Mouse (Mus musculus) midbrain, embryonic 13.5 days (tissue): ENCODE measurements around the gene Golm1. TPM values are rescaled to one million over a fixed set of nuclear protein-coding genes. Genes with fewer than 3 reads are reported as not detected.
A peak's percentile ranks its signal among the peaks of the same experiment; 100 is the strongest.

Experiments
- ATAC-seq: fragments of 200-750 bp; cut with Nextera tagmentation; 2 replicates; pipeline ENCODE4 v1.8.0; 2017; ENCODE audit warnings: mild to moderate bottlenecking, moderate TSS enrichment, moderate library complexity
- H3K27ac ChIP-seq: fragments of 300-500 bp; sonication (generic); 2 replicates; pipeline ENCODE4 v1.5.1; 2015; ENCODE audit warnings: inconsistent platforms, mild to moderate bottlenecking, moderate library complexity
- H3K27me3 ChIP-seq: fragments of 300-500 bp; sonication (generic); 2 replicates; pipeline ENCODE4 v1.6.1; 2015; ENCODE audit warnings: mild to moderate bottlenecking, inconsistent platforms
- H3K36me3 ChIP-seq: fragments of 300-500 bp; sonication (generic); 2 replicates; pipeline ENCODE4 v1.6.1; 2015; ENCODE audit warnings: mild to moderate bottlenecking, inconsistent platforms
- H3K4me1 ChIP-seq: fragments of 300-500 bp; sonication (generic); replicated peaks from 2 replicates; pipeline ENCODE4 v1.6.1; 2015; ENCODE audit warnings: inconsistent platforms
- H3K4me2 ChIP-seq: fragments of 300-500 bp; sonication (generic); replicated peaks from 2 replicates; pipeline ENCODE4 v1.6.1; 2015; ENCODE audit warnings: moderate library complexity, mild to moderate bottlenecking, inconsistent platforms
- H3K4me3 ChIP-seq: fragments of 300-500 bp; sonication (generic); replicated peaks from 2 replicates; pipeline ENCODE4 v1.5.1; 2015; ENCODE audit warnings: mild to moderate bottlenecking, inconsistent platforms
- H3K9ac ChIP-seq: fragments of 300-500 bp; sonication (generic); replicated peaks from 2 replicates; pipeline ENCODE4 v1.6.1; 2015; ENCODE audit warnings: mild to moderate bottlenecking, inconsistent platforms
- H3K9me3 ChIP-seq: fragments of 300-500 bp; sonication (generic); 2 replicates; pipeline ENCODE4 v1.6.1; 2016; ENCODE audit warnings: mild to moderate bottlenecking, inconsistent platforms
- WGBS: fragments of 180-500 bp; shearing (Covaris S2); methylation state at CpG from one replicate; pipeline ENCODE4 v1.1.7; 2015; 5-methylcytosine and 5-hydroxymethylcytosine counted together
- polyA plus RNA-seq: library from polyadenylated mRNA; unstranded; fragments of >200 nt; fragmentation: Nextera tagmentation; extraction: Ambion mirVana; gene quantifications from 2 replicates; pipeline ENCODE4 v1.2.1, GENCODE M21; 2015

Gene Golm1
- polyA plus RNA-seq, 1 experiment from 2014 or later = 76.2 TPM

DNA sequence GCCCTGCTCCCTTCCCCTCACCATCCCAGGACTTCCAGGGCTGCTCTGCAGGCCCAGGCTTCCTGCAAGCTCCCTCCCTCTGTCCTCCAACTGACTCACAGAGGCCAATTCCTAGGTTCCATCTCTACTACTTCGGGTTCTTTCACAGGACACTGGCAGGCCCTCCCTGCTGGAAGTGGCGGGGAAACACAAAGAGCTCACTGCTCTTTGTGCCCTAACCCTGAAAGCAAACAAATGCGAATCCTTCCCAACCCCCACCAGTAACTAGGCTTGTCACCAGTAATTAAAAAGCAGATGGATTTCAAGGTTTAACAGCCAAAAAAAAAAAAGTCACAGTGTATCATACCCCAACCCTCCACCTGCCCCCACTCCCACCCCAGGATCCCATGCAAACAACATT is 1.4 kb downstream of the Golm1 start:
- no peaks in the 10 kb centered on the region for H3K27me3 ChIP-seq
- peak overlapping the region; percentile 75 for H3K4me2 ChIP-seq
- peaks cover 33% of the 10 kb centered on the region for H3K4me1 ChIP-seq
- H3K4me3 ChIP-seq = peak overlapping the region; percentile 70
- H3K27ac ChIP-seq = peak overlapping the region; percentile 90
- H3K9ac ChIP-seq = peak overlapping the region; percentile 85
- 0 out of 2 replicates have a peak, but pooled peaks have one; percentile 32 for ATAC-seq
- WGBS = 0% methylated on average over 3 of the region's 3 CpGs
- H3K9me3 ChIP-seq = no peaks in the 10 kb centered on the region
- H3K36me3 ChIP-seq = no peaks in the 10 kb centered on the region

- H3K9me3 ChIP-seq = no peaks in the 10 kb centered on the region
- H3K4me1 ChIP-seq = peaks cover 33% of the 10 kb centered on the region
- H3K4me2 ChIP-seq = peak overlapping the region; percentile 75
- H3K9ac ChIP-seq = peak overlapping the region; percentile 85
- H3K36me3 ChIP-seq = no peaks in the 10 kb centered on the region
- 13% methylated on average over 7 of the region's 7 CpGs for WGBS
- no peak for ATAC-seq
- peak overlapping the region; percentile 70 for H3K4me3 ChIP-seq
- no peaks in the 10 kb centered on the region for H3K27me3 ChIP-seq
- peak overlapping the region; percentile 90 for H3K27ac ChIP-seq
These were observed 2.0 kb downstream of the Golm1 start for GRCm38 (mm10) chr13:59673597-59673996.

- 69% methylated on average over 6 of the region's 6 CpGs for whole genome bisulfite sequencing
- H3K27me3 ChIP-seq = no peaks in the 10 kb centered on the region
- no peak overlapping the region for H3K4me3 ChIP-seq
- H3K9ac ChIP-seq = peak overlapping the region; percentile 10; the same call in 1 of the 2 replicates
- no peak for ATAC-seq
- H3K9me3 ChIP-seq = no peaks in the 10 kb centered on the region
- peak overlapping the region; percentile 23; the same call in 1 of the 2 replicates for H3K4me2 ChIP-seq
- H3K36me3 ChIP-seq = 0 out of 2 replicates have a peak, but pooled peaks cover under 1% of the 10 kb centered on the region
- peaks cover 37% of the 10 kb centered on the region for H3K4me1 ChIP-seq
- H3K27ac ChIP-seq = peak overlapping the region; percentile 65
These were observed 3.4 kb downstream of the Golm1 start for GRCm38 (mm10) chr13:59672248-59672647.

DNA sequence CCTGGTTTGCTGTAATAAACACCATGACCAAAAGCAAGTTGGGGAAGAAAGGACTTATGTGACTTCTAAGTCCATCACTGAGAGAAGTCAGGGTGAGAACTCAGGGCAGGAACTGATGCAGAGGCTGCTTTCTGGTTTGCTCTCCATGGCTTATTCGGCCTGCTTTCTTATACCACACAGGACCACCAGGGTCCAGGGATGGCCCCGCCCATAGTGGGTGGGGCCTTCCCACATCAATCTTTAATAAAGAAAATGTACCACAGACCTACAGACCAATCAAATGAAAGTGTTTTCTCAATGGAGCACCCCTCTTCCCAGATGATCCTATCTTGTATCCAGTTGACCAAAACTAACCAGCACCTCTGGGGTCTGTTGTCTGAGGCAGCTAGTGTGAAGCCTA is 4.1 kb downstream of the Golm1 start:
- Histone ChIP-seq H3K27ac (0 out of 2 replicates have a peak overlapping the region, but pooled peaks have one; percentile 8), H3K4me3 (no peak overlapping the region), H3K36me3 (0 out of 2 replicates have a peak, but pooled peaks cover 6% of the 10 kb centered on the region), H3K27me3 (no peaks in the 10 kb centered on the region), H3K9ac (no peak overlapping the region), H3K4me1 (peaks cover 37% of the 10 kb centered on the region), H3K9me3 (no peaks in the 10 kb centered on the region), H3K4me2 (peak overlapping the region; percentile 6; the same call in 1 of the 2 replicates)
- no peak for ATAC-seq
- WGBS = 42% methylated on average over 2 of the region's 2 CpGs

DNA sequence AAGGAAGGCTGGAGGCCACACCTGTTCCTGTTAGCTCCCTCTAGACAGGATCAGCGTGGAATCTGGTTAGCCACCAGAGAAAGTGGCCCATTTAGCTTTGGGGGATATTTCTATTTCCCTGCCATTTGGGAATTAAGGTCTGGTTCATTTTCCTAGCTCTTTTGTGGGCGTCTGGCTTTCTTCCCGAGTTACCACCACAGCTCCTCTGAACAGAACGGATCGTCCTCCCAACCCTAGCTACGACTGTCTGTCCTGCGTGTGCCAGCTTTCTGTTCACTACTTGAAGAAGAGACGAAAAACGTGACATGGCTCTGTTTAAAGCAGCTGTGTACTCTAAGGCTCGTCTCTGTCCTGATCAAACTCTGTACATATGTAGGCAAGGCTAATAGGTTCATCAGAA is 5.7 kb downstream of the Golm1 start:
- peaks cover 37% of the 10 kb centered on the region for H3K4me1 ChIP-seq
- H3K4me3 ChIP-seq = no peak overlapping the region
- H3K27me3 ChIP-seq = no peaks in the 10 kb centered on the region
- H3K9me3 ChIP-seq = no peaks in the 10 kb centered on the region
- no peak for ATAC-seq
- H3K27ac ChIP-seq = no peak overlapping the region
- H3K36me3 ChIP-seq = peaks cover 19% of the 10 kb centered on the region
- no peak overlapping the region for H3K4me2 ChIP-seq
- no peak overlapping the region for H3K9ac ChIP-seq
- WGBS = 86% methylated on average over 10 of the region's 10 CpGs

DNA sequence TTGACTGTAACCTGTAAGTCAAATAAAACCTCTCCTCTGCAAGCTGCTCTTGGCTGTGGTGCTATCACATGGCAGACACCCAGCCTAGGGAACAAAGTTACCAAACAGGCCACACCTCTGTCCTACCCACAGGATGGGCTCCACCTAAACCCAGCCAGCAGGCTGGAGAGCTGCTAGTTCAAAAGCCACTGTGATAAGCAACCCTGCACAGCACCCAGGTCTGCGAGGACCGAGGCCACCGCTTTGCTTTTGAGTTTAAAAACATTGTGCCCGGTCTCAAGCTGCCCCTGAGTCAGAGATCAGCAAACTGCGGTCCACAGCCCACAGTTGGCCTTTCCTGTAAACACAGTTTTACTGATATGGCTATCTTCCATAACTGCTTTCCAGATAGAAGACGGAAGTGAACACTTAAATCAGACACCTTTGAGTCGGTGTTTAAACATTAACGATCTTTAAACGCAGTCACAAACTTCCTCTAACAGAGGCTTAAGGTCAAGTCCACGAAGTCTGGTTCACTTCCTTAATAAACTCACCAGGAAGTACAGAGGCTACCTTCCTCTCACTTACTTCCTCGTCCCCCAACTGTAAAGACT is 7.0 kb downstream of the Golm1 start:
- H3K9ac ChIP-seq = no peak overlapping the region
- no peaks in the 10 kb centered on the region for H3K27me3 ChIP-seq
- peaks cover 27% of the 10 kb centered on the region for H3K4me1 ChIP-seq
- H3K9me3 ChIP-seq = no peaks in the 10 kb centered on the region
- H3K36me3 ChIP-seq = peaks cover 33% of the 10 kb centered on the region
- ATAC-seq = no peak
- no peak overlapping the region for H3K27ac ChIP-seq
- no peak overlapping the region for H3K4me3 ChIP-seq
- no peak overlapping the region for H3K4me2 ChIP-seq
- WGBS = 87% methylated on average over 11 of the region's 11 CpGs

DNA sequence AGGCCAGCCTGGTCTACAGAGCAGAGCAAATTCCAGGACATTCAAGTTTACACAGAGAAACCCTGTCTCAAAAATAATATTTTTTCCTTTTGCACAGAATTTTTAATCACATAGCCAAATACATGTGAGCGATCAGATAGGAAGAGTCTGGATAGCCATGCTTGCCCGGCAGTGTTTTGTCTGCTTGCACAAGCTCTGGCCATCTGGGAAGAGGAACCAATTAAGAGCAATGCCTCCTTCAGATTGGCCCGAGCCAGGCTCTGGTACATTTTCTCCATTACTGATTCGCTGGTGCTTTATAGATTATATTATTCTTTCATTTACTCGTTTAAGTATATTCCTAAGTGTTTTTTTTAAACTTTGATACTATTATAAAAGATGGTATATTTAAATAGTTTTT is 7.8 kb downstream of the Golm1 start:
- Histone ChIP-seq H3K27me3 (no peaks in the 10 kb centered on the region), H3K36me3 (peaks cover 40% of the 10 kb centered on the region), H3K9ac (no peak overlapping the region), H3K4me1 (peaks cover 21% of the 10 kb centered on the region), H3K9me3 (no peaks in the 10 kb centered on the region), H3K27ac (no peak overlapping the region), H3K4me3 (no peak overlapping the region), H3K4me2 (no peak overlapping the region)
- WGBS = 87% methylated on average over 5 of the region's 5 CpGs
- no peak for ATAC-seq

DNA sequence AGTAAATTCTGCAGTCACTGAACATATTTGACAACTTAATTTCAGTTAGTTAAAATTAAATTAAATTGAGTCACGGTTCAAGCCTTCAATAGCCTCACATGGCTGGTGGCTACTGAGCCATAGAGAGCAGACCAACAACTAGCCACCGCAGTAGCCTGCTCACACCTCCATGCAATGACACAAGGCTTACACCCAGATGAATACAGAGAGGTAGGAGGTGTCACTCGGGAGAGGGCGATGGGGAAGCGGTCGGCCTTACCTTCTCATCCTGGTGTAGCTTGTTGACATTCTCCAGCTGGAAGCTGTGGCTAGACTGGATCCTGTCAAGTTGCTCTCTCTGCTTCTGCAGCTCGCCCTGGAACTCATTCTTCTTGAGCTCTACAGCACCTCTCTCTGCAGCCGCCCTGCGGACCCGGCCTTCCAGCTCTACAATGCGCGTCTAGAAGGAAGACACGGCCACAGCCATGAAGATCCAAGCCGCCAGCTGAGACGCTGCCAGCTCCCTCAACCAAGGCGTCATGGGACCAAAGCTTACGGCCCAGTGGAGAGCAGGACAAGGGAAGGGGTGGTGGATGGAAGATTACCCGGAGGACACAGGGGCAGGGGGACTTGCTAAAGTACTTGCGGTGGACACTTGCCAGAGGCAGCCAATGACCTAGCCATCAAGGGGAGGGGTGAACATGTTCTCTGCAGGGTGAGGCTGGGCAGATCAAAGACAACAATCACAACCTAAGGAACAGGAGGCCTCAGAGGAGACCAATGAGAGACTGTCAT is 11.5 kb downstream of the Golm1 start:
- no peak overlapping the region for H3K4me3 ChIP-seq
- peaks cover 3% of the 10 kb centered on the region; the same call in 1 of the 2 replicates for H3K4me1 ChIP-seq
- H3K9me3 ChIP-seq = no peaks in the 10 kb centered on the region
- H3K9ac ChIP-seq = no peak overlapping the region
- no peak overlapping the region for H3K27ac ChIP-seq
- peaks cover 71% of the 10 kb centered on the region for H3K36me3 ChIP-seq
- no peaks in the 10 kb centered on the region for H3K27me3 ChIP-seq
- 93% methylated on average over 19 of the region's 19 CpGs for WGBS
- no peak for ATAC-seq
- H3K4me2 ChIP-seq = no peak overlapping the region

DNA sequence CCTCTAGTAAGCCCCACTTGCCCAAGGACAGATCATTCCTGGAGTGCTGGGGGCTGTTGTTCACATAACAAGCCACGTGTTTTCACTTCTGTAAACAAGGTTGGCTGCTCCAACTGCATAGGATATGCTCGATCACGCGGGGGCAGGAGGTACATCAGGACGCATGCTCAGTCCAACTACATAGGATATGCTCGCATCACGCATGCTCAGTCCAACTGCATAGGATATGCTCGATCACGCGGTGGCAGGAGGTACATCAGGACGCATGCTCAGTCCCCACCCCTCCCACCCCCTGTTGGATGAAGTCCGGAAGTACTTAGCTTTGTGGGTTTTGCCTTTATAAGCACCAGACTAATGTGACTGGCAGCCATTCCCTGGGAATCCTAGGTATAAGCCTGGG is 13.6 kb downstream of the Golm1 start:
- Histone ChIP-seq H3K36me3 (peaks cover 84% of the 10 kb centered on the region), H3K9ac (no peak overlapping the region), H3K4me2 (no peak overlapping the region), H3K27ac (no peak overlapping the region), H3K27me3 (no peaks in the 10 kb centered on the region), H3K9me3 (0 out of 2 replicates have a peak, but pooled peaks cover 4% of the 10 kb centered on the region), H3K4me1 (peaks cover 10% of the 10 kb centered on the region), H3K4me3 (no peak overlapping the region)
- WGBS = 97% methylated on average over 12 of the region's 12 CpGs
- no peak for ATAC-seq

GRCm38 (mm10) chr13:59661387-59661786 is 14.2 kb downstream of the Golm1 start:
- H3K36me3 ChIP-seq = peaks cover 80% of the 10 kb centered on the region
- H3K27ac ChIP-seq = no peak overlapping the region
- H3K9ac ChIP-seq = no peak overlapping the region
- no peak overlapping the region for H3K4me2 ChIP-seq
- WGBS = 94% methylated on average over 8 of the region's 8 CpGs
- H3K4me1 ChIP-seq = peaks cover 16% of the 10 kb centered on the region
- no peaks in the 10 kb centered on the region for H3K27me3 ChIP-seq
- ATAC-seq = no peak
- no peak overlapping the region for H3K4me3 ChIP-seq
- 0 out of 2 replicates have a peak, but pooled peaks cover 4% of the 10 kb centered on the region for H3K9me3 ChIP-seq

- no peak for ATAC-seq
- H3K4me3 ChIP-seq = no peak overlapping the region
These were observed 15.2 kb downstream of the Golm1 start for GRCm38 (mm10) chr13:59660371-59660770.

GRCm38 (mm10) chr13:59657781-59658180 is 17.8 kb downstream of the Golm1 start:
- no peak overlapping the region for H3K9ac ChIP-seq
- peak overlapping the region; percentile 44; the same call in 1 of the 2 replicates for H3K27ac ChIP-seq
- H3K4me3 ChIP-seq = no peak overlapping the region
- 75% methylated on average over 5 of the region's 5 CpGs for WGBS
- 0 out of 2 replicates have a peak, but pooled peaks cover 4% of the 10 kb centered on the region for H3K9me3 ChIP-seq
- no peak overlapping the region for H3K4me2 ChIP-seq
- peaks cover 34% of the 10 kb centered on the region for H3K4me1 ChIP-seq
- H3K36me3 ChIP-seq = peaks cover 59% of the 10 kb centered on the region
- no peak for ATAC-seq
- no peaks in the 10 kb centered on the region for H3K27me3 ChIP-seq

More at GRCm38 (mm10) chr13:59660371-59660770, 15.2 kb downstream of the Golm1 start:
- Histone ChIP-seq H3K9me3 (0 out of 2 replicates have a peak, but pooled peaks cover 4% of the 10 kb centered on the region), H3K27me3 (no peaks in the 10 kb centered on the region), H3K4me2 (no peak overlapping the region), H3K9ac (no peak overlapping the region), H3K27ac (no peak overlapping the region), H3K36me3 (peaks cover 72% of the 10 kb centered on the region), H3K4me1 (peaks cover 17% of the 10 kb centered on the region)
- WGBS = 95% methylated on average over 3 of the region's 3 CpGs
